ENCODE assay signal across 8 mouse cellular contexts in genomic region chr12:86091601-86092132, GRCm38 (mm10). TPM values are rescaled to one million over a fixed set of nuclear protein-coding genes. Genes with fewer than 3 reads are reported as not detected.
DNase-seq lines count a peak whose midpoint lies in the region; ATAC-seq lines count a peak whose summit lies in the region.

No protein-coding gene starts in this region.

- H3K9me3 ChIP-seq in heart, embryonic 12.5 days (replicated peaks): no peaks in the 10 kb centered on the region
- H3K9me3 ChIP-seq in limb, embryonic 12.5 days: no peaks in the 10 kb centered on the region

- WGBS in heart, embryonic 12.5 days: 34% methylated on average over 18 of the region's 18 CpGs
- 35% methylated on average over 18 of the region's 18 CpGs for WGBS in limb, embryonic 12.5 days

- no peak for ATAC-seq in heart, embryonic 12.5 days (ENCODE audit: insufficient number of reproducible peaks, low FRiP score)
- ATAC-seq in limb, embryonic 12.5 days (ENCODE audit: insufficient number of reproducible peaks, insufficient read depth, low FRiP score, low TSS enrichment, low read depth): no peak

- H3K27me3 ChIP-seq in heart, embryonic 12.5 days (replicated peaks): no peaks in the 10 kb centered on the region
- no peaks in the 10 kb centered on the region for H3K27me3 ChIP-seq in limb, embryonic 12.5 days

- peak overlapping the region; percentile 55 for H3K4me2 ChIP-seq in heart, embryonic 12.5 days
- peak overlapping the region; percentile 5; the same call in 1 of the 2 replicates for H3K4me2 ChIP-seq in limb, embryonic 12.5 days

- peak overlapping the region; percentile 74 for H3K27ac ChIP-seq in heart, embryonic 12.5 days (ENCODE audit: poor library complexity, severe bottlenecking)
- no peak overlapping the region for H3K27ac ChIP-seq in limb, embryonic 12.5 days

- peaks cover 28% of the 10 kb centered on the region for H3K4me1 ChIP-seq in heart, embryonic 12.5 days (replicated peaks)
- peaks cover 13% of the 10 kb centered on the region for H3K4me1 ChIP-seq in limb, embryonic 12.5 days (replicated peaks)

- peaks cover 34% of the 10 kb centered on the region for H3K36me3 ChIP-seq in heart, embryonic 12.5 days
- H3K36me3 ChIP-seq in limb, embryonic 12.5 days: peaks cover 20% of the 10 kb centered on the region; the same call in 1 of the 2 replicates

- peak overlapping the region; percentile 52 for H3K9ac ChIP-seq in heart, embryonic 12.5 days
- no peak overlapping the region for H3K9ac ChIP-seq in limb, embryonic 12.5 days (replicated peaks)

- DNase-seq in brain, adult 2 months (ENCODE audit: low read depth, low spot score): peak; percentile 75
- peak; percentile 54 for DNase-seq in cerebellum, adult 8-10 months
- peak; percentile 58 for DNase-seq in skeletal muscle tissue, adult 2 months (ENCODE audit: low read depth, low spot score)
- no peak for DNase-seq in thymus, adult 18-20 months
- no peak for DNase-seq in layer of hippocampus, postnatal 14 days (ENCODE audit: low spot score in 2 of 2)
- no peak for DNase-seq in adipocyte (ENCODE audit: low spot score)

- H3K4me3 ChIP-seq in heart, embryonic 12.5 days: no peak overlapping the region
- no peak overlapping the region for H3K4me3 ChIP-seq in limb, embryonic 12.5 days (replicated peaks)

RNA-seq across cellular contexts. Expression of gene Ift43, which starts 9.3 kb away (rescaled TPM):
- 113 and 118 TPM in 2 replicates for polyA plus RNA-seq in heart, embryonic 12.5 days (2016; fragmentation: Nextera tagmentation; extraction: Ambion mirVana)
- polyA plus RNA-seq in limb, embryonic 12.5 days (2016; fragmentation: Nextera tagmentation; extraction: Ambion mirVana): 80.5 and 84.1 TPM in 2 replicates
- total RNA-seq in layer of hippocampus, postnatal 14 days (2021): 10 to 100 TPM; 11.3 to 12.0 TPM

RNA-seq across cellular contexts. Expression of gene Tgfb3, which starts 12.8 kb away (rescaled TPM):
- 24.2 and 24.5 TPM in 2 replicates for polyA plus RNA-seq in heart, embryonic 12.5 days (2016; fragmentation: Nextera tagmentation; extraction: Ambion mirVana)
- polyA plus RNA-seq in limb, embryonic 12.5 days (2016; fragmentation: Nextera tagmentation; extraction: Ambion mirVana): 33.4 and 40.0 TPM in 2 replicates
- total RNA-seq in layer of hippocampus, postnatal 14 days (2021): 10 to 100 TPM; 13.1 to 14.2 TPM

Comparison
In these comparisons a context has a peak if more than half of its experiments do, and no peak if none do; other contexts are left out.
1. DNase-seq: peak in brain, adult 2 months (single experiment), cerebellum, adult 8-10 months (single experiment) and skeletal muscle tissue, adult 2 months (single experiment); none in thymus, adult 18-20 months (0 of 2), layer of hippocampus, postnatal 14 days (0 of 2) and adipocyte (single experiment).